Mouse (Mus musculus) lung, postnatal 0 days (tissue): Measurements from ENCODE around the gene Chn2.

Source experiments
- CTCF ChIP-seq: IDR thresholded peaks from 2 replicates; pipeline ENCODE4 v1.5.1; 2016; ENCODE audit warnings: antibody characterized with exemption, mild to moderate bottlenecking
- EP300 ChIP-seq: IDR thresholded peaks from 2 replicates; pipeline ENCODE4 v1.6.1; 2016; ENCODE audit warnings: antibody characterized with exemption, mild to moderate bottlenecking, control low read depth

DNA sequence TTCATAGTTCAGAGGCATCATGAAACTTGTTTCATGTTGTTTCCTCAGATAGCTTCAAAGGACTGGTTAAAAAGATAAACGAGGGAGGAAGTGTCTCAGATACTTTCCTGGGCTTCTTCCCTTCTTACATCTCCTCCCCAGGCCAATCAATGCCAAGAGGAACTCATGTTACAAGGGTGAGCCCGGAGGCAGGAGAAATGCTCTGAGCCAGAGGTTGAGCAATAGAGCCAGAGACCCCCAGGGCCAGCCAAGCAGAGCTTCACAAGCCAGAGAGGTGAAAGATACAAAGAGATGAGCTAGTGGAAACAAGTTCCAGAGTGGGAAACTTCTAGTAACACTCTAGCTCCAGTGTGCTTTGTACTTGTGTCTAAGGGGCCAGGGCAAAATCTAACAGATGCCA is 38.9 kb downstream of the Chn2 start:
- TF ChIP-seq CTCF (no peak), EP300 (0 out of 2 replicates have a peak, but pooled peaks have one; percentile 11)
